Mouse (Mus musculus): ENCODE results near the gene Itgav. TPM values are rescaled to one million over a fixed set of nuclear protein-coding genes. Genes with fewer than 3 reads are reported as not detected.

Gene Itgav
- polyA plus RNA-seq, 1 experiment from 2014 or later: 44.4 TPM

DNA sequence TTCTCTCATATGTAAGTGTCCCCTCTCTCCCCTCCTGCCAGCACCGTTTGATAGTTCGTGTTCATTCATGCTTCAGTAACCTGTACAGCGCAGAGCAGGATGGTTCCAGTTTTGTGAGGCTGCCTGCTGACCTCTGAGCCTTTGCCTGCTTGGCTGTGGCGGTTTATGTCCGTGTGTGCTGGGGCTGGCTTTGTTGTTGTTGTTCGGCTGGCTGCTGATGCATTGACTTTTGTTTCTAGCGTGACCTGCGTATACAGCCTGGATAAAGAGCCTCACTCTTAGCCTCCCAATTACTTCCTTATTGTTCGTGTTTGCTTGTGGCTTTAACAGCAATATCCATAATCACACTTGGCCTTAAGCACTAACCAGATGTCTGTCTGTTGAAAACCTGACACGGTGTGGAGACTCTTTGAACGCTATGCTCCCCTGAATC lies 35.0 kb downstream of the Itgav start:
- Histone ChIP-seq H3K9me3 (no peaks in the 10 kb centered on the region), H3K9ac (0 out of 2 replicates have a peak overlapping the region, but pooled peaks have one; percentile 7), H3K4me1 (peaks cover 15% of the 10 kb centered on the region), H3K27ac (peak overlapping the region; percentile 16; the same call in 1 of the 2 replicates), H3K4me2 (peak overlapping the region; percentile 41), H3K36me3 (replicated peaks) (peaks cover 4% of the 10 kb centered on the region; the same call in 1 of the 2 replicates), H3K4me3 (replicated peaks) (no peak overlapping the region), H3K27me3 (no peaks in the 10 kb centered on the region)
- WGBS: 13% methylated on average over 11 of the region's 11 CpGs
- ATAC-seq (ENCODE audit: low FRiP score): peak; percentile 75

DNA sequence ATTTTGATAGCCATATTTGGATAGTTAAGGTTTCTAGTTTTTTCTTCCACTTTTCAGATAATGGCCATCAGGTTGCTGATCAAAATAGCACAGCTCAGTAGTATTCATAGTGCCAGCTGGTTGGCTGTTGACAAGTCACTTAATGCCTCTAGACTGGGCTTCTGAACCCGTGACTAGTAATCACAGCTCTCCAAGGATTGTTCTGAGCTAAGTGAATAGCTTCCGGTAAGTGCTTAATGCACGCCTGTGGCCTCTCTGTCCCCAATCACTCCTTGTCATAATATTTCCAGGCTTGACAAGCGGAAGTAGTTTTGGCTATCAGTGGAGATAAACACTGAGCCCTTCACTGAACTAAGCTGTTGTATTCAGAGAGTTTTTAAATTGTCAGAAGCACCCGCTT lies 35.5 kb downstream of the Itgav start:
- H3K27me3 ChIP-seq: no peaks in the 10 kb centered on the region
- no peak overlapping the region for H3K9ac ChIP-seq
- H3K27ac ChIP-seq: peak overlapping the region; percentile 16; the same call in 1 of the 2 replicates
- H3K4me1 ChIP-seq: peaks cover 15% of the 10 kb centered on the region
- H3K9me3 ChIP-seq: no peaks in the 10 kb centered on the region
- H3K36me3 ChIP-seq (replicated peaks): peaks cover 4% of the 10 kb centered on the region; the same call in 1 of the 2 replicates
- H3K4me3 ChIP-seq (replicated peaks): no peak overlapping the region
- peak; percentile 73 for ATAC-seq (ENCODE audit: low FRiP score)
- 34% methylated on average over 5 of the region's 5 CpGs for WGBS
- H3K4me2 ChIP-seq: 0 out of 2 replicates have a peak overlapping the region, but pooled peaks have one; percentile 41

- Histone ChIP-seq H3K36me3 (replicated peaks) (peaks cover 4% of the 10 kb centered on the region; the same call in 1 of the 2 replicates), H3K9ac (no peak overlapping the region), H3K4me2 (no peak overlapping the region), H3K9me3 (no peaks in the 10 kb centered on the region), H3K4me1 (peaks cover 15% of the 10 kb centered on the region), H3K4me3 (replicated peaks) (no peak overlapping the region), H3K27me3 (no peaks in the 10 kb centered on the region), H3K27ac (no peak overlapping the region)
- ATAC-seq (ENCODE audit: low FRiP score): no peak
- WGBS: 76% methylated on average over 1 of the region's 1 CpGs
Observed at GRCm38 (mm10) chr2:83760112-83760511, 35.9 kb downstream of the Itgav start.

DNA sequence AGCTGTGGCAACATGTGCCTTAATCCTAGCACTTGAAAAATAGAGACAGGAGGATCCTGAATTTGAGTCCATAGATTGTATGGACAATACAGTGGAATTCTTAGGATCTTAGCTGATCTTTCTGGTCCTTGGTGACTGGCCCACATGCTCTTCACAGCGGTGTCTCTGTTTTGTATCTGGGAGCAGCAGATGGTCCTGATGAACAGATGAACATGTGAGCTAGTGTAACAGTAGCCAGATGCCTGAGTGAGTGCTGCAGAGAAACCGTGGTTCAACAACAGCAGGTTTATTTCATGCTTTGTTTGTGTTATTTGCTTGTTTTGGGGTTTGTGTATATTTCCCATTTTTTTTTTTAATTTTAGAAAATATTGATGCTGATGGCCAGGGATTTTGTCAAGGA lies 37.3 kb downstream of the Itgav start:
- Histone ChIP-seq H3K27me3 (no peaks in the 10 kb centered on the region), H3K4me1 (peaks cover 15% of the 10 kb centered on the region), H3K9me3 (no peaks in the 10 kb centered on the region), H3K4me3 (replicated peaks) (no peak overlapping the region), H3K4me2 (no peak overlapping the region), H3K27ac (no peak overlapping the region), H3K9ac (no peak overlapping the region), H3K36me3 (replicated peaks) (peaks cover 4% of the 10 kb centered on the region; the same call in 1 of the 2 replicates)
- 73% methylated on average over 2 of the region's 2 CpGs for WGBS
- ATAC-seq (ENCODE audit: low FRiP score): no peak; the same call in 1 of the 2 replicates

GRCm38 (mm10) chr2:83762106-83762855 lies 38.1 kb downstream of the Itgav start:
- no peak overlapping the region for H3K4me3 ChIP-seq (replicated peaks)
- H3K4me1 ChIP-seq: peaks cover 15% of the 10 kb centered on the region
- peaks cover 2% of the 10 kb centered on the region; the same call in 1 of the 2 replicates for H3K36me3 ChIP-seq (replicated peaks)
- no peak overlapping the region for H3K27ac ChIP-seq
- H3K4me2 ChIP-seq: no peak overlapping the region
- no peak overlapping the region for H3K9ac ChIP-seq
- 70% methylated on average over 7 of the region's 7 CpGs for WGBS
- H3K27me3 ChIP-seq: no peaks in the 10 kb centered on the region
- ATAC-seq (ENCODE audit: low FRiP score): no peak; the same call in 1 of the 2 replicates
- no peaks in the 10 kb centered on the region for H3K9me3 ChIP-seq

DNA sequence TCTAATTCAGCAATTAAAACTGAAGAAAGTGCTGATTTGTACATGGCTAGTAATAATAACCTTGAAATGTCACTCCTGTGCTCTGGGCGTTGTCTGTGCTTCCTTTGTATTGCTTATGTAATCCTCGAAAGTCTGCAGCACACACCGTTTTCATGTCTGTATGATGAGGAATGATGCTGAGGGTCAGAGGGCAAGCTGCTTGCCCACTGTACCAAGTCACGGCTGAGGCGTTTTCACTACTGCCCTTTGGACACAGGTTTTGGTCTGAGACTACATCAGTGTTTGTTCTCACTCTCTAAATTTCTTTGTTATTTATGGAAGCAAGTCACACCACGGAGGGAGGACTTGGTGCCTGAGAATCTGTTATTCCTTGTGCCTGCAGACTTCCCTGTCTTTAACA lies 41.9 kb downstream of the Itgav start:
- Histone ChIP-seq H3K4me3 (replicated peaks) (no peak overlapping the region), H3K9me3 (no peaks in the 10 kb centered on the region), H3K4me1 (no peaks in the 10 kb centered on the region), H3K9ac (no peak overlapping the region), H3K27me3 (no peaks in the 10 kb centered on the region), H3K36me3 (replicated peaks) (no peaks in the 10 kb centered on the region; the same call in 1 of the 2 replicates), H3K27ac (no peak overlapping the region), H3K4me2 (no peak overlapping the region)
- 86% methylated on average over 6 of the region's 6 CpGs for WGBS
- no peak for ATAC-seq (ENCODE audit: low FRiP score)

- H3K27me3 ChIP-seq: no peaks in the 10 kb centered on the region
- H3K4me2 ChIP-seq: no peak overlapping the region
- H3K9me3 ChIP-seq: no peaks in the 10 kb centered on the region
- H3K9ac ChIP-seq: no peak overlapping the region
- no peaks in the 10 kb centered on the region; the same call in 1 of the 2 replicates for H3K36me3 ChIP-seq (replicated peaks)
- no peak overlapping the region for H3K27ac ChIP-seq
- no peak overlapping the region for H3K4me3 ChIP-seq (replicated peaks)
- no peak for ATAC-seq (ENCODE audit: low FRiP score)
- WGBS: 91% methylated on average over 1 of the region's 1 CpGs
- no peaks in the 10 kb centered on the region for H3K4me1 ChIP-seq
Observed at GRCm38 (mm10) chr2:83766878-83767277, 42.7 kb downstream of the Itgav start.

DNA sequence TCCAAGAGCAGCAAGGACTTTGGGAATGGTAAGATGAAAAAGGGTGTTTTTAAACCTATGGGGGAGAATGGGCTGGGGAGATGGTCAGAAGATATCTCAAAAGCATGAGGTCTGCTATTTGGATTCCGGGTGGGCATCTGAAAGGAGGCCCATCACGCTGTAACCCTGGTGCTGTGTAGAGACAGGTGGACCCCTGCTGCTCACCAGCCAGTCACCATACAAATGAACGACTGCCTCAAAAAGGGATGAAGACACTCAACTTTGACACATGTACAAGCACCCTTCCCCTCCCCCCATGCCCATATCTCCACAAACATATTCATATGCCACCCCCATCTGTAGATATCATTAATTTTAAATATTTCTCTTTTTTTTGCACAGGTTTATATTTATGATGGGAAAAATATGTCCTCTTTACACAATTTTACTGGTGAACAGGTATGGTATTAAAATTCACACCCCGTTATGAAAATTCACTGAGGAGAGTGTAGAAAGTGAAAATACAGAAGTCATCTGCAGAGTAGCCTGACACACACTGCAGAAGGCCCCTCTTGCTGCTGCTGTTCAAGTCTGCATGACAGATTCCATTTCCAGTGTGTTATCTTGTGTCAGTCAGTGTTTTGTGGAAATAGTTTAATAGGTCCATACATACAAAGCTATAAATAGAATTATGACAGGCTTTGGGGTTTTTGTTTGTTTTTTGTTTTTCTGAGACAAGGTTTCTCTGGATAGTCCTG lies 44.3 kb downstream of the Itgav start:
- Histone ChIP-seq H3K27me3 (no peaks in the 10 kb centered on the region), H3K36me3 (replicated peaks) (peaks cover 4% of the 10 kb centered on the region; the same call in 1 of the 2 replicates), H3K4me2 (no peak overlapping the region), H3K4me1 (no peaks in the 10 kb centered on the region), H3K27ac (no peak overlapping the region), H3K4me3 (replicated peaks) (no peak overlapping the region), H3K9me3 (no peaks in the 10 kb centered on the region), H3K9ac (no peak overlapping the region)
- WGBS: 86% methylated on average over 4 of the region's 4 CpGs
- ATAC-seq (ENCODE audit: low FRiP score): no peak

- H3K27ac ChIP-seq: no peak overlapping the region
- H3K9me3 ChIP-seq: no peaks in the 10 kb centered on the region
- peak; percentile 65; the same call in 1 of the 2 replicates for ATAC-seq (ENCODE audit: low FRiP score)
- H3K36me3 ChIP-seq (replicated peaks): peaks cover 11% of the 10 kb centered on the region; the same call in 1 of the 2 replicates
- no peak overlapping the region for H3K4me2 ChIP-seq
- H3K27me3 ChIP-seq: no peaks in the 10 kb centered on the region
- H3K9ac ChIP-seq: no peak overlapping the region
- no peaks in the 10 kb centered on the region for H3K4me1 ChIP-seq
- H3K4me3 ChIP-seq (replicated peaks): no peak overlapping the region
- WGBS: 64% methylated on average over 7 of the region's 7 CpGs
Observed at GRCm38 (mm10) chr2:83771155-83771812, 47.1 kb downstream of the Itgav start.

DNA sequence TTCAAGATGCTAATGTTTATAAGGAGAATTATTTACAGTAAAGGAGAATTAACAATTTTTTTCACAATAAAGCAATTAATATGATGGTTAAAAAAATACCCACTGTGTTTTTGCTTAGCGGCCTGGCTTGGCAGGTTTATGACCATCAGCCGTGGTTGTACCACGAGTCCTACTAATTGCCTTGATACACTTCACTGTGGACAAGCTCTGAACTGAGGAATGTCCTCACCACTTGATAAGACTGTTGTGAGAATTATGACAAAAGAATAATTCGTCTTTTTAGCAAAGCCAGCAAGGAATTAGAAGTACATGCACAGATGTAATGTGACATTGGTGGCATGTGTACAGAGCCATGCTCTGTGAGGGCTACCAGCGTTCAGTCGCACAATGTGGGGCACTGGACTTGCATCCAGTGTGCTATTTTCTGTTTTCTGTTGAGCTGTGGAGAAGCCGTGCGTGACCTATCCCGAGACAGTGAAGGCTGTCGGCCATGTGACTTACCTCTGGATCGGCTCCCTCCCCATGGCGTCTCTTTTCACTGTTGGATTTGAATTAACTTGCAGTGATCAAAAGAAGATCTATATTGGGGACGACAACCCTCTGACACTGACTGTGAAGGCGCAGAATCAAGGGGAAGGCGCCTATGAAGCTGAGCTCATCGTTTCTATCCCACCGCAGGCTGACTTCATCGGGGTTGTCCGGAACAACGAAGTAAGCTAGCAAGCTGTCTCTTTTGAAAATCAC lies 67.3 kb downstream of the Itgav start:
- WGBS: 71% methylated on average over 20 of the region's 20 CpGs
- peaks cover 6% of the 10 kb centered on the region; the same call in 1 of the 2 replicates for H3K4me1 ChIP-seq
- no peaks in the 10 kb centered on the region for H3K9me3 ChIP-seq
- 0 out of 2 replicates have a peak overlapping the region, but pooled peaks have one; percentile 14 for H3K27ac ChIP-seq
- peak overlapping the region; percentile 19; the same call in 1 of the 2 replicates for H3K4me2 ChIP-seq
- no peak overlapping the region for H3K9ac ChIP-seq
- H3K27me3 ChIP-seq: no peaks in the 10 kb centered on the region
- no peak overlapping the region for H3K4me3 ChIP-seq (replicated peaks)
- peaks cover 18% of the 10 kb centered on the region for H3K36me3 ChIP-seq (replicated peaks)
- ATAC-seq (ENCODE audit: low FRiP score): peak; percentile 78

- Histone ChIP-seq H3K4me2 (0 out of 2 replicates have a peak overlapping the region, but pooled peaks have one; percentile 19), H3K36me3 (replicated peaks) (peaks cover 18% of the 10 kb centered on the region), H3K27me3 (no peaks in the 10 kb centered on the region), H3K9ac (no peak overlapping the region), H3K27ac (0 out of 2 replicates have a peak overlapping the region, but pooled peaks have one; percentile 14), H3K9me3 (no peaks in the 10 kb centered on the region), H3K4me1 (peaks cover 6% of the 10 kb centered on the region; the same call in 1 of the 2 replicates), H3K4me3 (replicated peaks) (no peak overlapping the region)
- 66% methylated on average over 4 of the region's 4 CpGs for WGBS
- 0 out of 2 replicates have a peak, but pooled peaks have one; percentile 15 for ATAC-seq (ENCODE audit: low FRiP score)
Observed at GRCm38 (mm10) chr2:83792102-83792501, 67.9 kb downstream of the Itgav start.
